Mouse (Mus musculus) adrenal gland, postnatal 14 days (tissue): ENCODE data around the gene Dync1i2. TPM values are rescaled to one million over a fixed set of nuclear protein-coding genes. Genes with fewer than 3 reads are reported as not detected.

ENCODE experiments used
- DNase-seq: peaks from one replicate; pipeline ENCODE4 v3.0.0; 2021; ENCODE audit warnings: mixed read lengths
- total RNA-seq: library from RNA; stranded (reverse); gene quantifications from 2 replicates; pipeline ENCODE4 v1.2.3, GENCODE M21; 2021

Gene Dync1i2
- total RNA-seq, 1 experiment from 2014 or later = 84.0 TPM

DNA sequence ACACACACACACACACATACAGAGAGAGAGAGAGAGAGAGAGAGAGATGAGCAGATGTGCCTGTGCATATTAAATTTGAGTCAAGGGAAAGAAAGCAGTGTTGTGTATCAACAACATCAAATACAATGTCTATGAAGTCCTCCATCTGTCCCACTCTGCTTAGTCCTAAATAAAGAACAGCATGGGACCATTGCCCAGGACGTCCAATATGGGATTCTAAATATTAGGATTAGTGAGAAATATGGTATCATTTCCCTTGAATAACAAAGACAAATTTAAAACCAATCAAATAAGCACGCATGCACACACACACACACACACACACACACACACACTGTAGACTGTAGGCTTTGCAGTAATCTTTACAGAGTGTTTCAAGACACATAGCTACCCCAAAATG is 9.6 kb upstream of the Dync1i2 start:
- DNase-seq = no peak

DNA sequence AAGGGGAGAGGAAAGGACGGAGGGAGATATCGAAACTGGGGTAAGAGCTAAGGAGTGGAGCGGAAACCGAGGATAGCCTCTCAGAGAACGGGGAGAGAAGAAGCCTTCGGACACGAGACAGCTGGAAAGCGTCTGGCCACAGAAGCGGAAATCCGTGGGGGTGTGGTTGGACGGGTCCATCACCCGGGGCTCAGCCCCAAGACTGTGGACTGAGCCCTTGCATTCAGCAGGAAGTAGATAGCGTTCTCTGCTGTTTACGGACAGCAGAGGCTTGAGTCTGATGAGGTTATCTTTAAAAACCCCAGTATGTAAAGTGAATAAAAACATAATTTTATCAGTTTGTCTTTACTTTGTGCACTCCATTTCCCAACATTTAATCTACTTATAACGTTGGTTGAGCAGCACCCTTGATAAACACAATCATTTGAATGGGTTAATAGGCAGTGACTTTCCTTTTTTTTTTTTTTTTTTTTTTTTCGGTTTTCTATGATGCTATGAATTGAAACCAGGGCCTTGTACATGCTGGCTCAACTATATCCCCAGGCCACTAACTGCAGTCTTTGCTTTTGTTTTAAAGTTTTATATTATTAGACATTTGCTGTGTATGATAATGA is 7.6 kb upstream of the Dync1i2 start:
- DNase-seq = no peak

DNA sequence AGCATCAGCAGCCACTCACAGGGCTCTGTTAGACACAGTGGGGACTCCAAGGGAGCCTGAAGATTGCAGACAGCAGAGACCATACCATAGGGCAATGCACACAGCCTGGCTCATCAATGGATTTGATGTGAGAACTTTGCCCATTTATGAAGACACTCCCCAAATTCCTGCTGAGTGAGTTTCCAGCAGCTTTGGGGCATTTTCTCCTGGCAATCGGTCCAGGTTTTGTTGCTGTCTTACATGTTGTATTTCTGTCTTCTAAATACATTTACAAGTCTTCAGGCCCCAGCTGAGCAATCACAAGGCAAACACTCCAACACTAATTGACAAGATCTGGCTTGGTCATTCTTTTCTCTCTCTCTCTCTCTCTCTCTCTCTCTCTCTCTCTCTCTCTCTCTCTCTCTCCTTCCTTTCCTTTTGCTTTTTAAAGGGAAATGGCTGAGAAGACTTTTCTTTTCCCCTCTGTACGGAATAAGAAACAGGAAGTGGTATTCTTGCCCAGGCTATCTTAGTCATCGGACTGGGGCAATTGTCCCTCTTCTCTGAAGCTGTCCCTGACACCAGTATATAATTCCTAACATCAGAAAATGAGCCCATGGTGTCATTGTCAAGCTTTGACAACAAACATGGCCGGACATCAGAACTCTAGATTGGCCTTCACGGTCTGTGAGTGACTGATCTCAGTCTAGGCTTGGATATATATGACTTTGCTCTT is 2.3 kb upstream of the Dync1i2 start:
- DNase-seq = no peak

DNA sequence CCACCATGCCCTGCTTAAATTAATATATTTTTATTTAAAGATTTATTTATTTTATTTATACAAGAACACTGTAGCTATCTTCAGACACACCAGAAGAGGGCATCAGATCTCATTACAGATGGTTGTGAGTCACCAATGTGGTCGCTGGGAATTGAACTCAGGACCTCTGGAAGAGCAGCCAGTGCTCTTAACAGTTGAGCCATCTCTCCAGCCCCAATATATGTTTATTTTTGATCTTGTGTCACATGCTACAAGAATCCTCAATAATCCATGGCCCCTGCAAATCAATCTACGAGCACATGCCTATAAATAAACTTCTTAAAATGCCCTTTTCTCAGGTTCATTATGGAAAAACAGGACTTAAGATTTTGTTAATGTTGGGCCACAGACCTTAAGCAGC is 410 bp upstream of the Dync1i2 start:
- no peak for DNase-seq

DNA sequence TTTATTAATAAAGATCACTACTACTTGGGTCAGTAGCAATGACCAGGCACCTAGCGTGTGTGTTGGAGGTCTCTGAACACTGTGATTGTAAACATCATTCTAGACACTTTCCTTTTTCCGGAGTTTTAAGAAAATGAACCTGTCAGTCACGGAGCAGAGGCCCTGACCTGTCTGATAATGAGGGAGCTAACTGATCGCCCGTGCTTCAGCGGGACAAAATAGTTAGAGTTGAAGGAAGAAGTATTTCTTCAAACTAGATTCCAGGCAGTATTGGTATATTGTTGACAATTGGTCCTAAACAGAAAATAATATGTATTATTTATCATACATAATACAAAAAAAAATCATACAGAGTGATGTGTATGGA is 837 bp downstream of the Dync1i2 start:
- DNase-seq = no peak

DNA sequence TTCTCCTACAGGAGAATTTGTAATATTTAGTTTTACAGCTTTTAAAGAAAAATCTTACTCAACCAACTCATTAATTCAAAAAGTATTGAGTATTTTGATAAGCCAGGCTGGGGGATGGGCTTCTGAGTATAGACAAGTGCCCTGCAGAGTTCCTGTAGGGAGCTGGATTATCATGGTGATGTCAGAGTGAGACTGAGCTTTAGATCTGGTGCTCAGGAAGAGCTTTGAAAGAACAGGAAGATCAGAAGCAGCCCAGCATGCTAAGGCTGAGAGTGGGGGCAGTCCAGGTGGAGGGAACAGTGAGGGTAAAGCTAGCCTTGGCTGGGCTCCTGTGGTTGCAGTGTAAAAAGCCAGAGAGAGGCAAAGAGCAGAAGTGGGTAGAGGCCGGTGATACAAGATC is 9.5 kb downstream of the Dync1i2 start:
- DNase-seq = no peak

DNA sequence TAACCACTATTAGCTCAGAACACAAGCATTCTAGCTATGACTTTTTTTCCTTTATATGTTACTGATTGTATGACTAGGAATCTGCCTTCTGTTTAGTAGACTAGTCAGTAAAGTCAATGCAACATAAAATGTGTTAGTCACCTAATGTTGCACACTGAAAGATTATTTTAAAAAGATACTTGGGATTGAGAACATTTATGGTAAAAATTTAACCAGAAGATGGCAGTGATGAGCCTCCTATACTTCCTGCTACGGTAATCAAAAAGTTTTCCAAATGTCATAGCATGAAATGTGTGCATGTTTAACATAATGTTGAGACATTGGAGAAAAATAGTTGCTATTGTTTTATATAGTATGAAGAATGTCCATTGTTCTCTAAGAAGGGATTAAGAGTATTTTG is 15.9 kb downstream of the Dync1i2 start:
- no peak for DNase-seq

DNA sequence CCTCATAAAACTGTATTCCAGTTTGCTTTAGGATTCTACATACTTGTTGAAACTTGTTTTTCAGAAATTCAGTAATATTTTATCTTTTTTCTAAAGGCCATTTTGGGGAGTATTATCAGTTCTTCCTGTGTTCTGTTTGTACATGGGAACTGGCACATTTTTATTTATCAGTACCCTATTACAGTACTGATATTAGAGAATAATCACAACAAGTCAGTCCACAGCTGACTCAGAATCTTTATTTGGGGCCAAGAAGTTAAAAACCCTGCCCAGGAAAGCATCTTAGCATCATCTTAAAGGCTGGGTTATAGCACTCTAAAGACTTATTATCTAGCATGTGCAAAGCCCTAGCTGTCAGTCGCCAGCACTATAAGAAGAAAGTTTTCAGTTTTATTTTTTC is 18.1 kb downstream of the Dync1i2 start:
- DNase-seq = no peak

DNA sequence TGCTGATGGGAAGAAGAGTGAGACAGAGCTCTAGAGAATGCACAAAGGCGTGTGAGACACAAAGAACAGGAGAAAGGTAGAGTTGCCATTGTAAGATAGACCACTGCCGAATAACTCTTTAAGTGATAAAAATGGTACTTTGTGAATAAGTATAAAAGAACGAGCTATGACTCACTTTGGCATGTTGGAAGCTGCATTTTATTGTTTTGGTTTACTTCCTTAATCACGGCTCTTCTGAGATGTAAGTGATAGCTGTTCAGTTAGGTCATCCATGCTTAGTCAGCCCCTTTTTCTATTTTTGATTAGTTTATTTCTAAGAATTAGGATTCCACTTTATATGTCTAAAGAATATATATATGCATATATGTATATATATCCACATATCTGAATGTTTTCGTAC is 20.4 kb downstream of the Dync1i2 start:
- no peak for DNase-seq

DNA sequence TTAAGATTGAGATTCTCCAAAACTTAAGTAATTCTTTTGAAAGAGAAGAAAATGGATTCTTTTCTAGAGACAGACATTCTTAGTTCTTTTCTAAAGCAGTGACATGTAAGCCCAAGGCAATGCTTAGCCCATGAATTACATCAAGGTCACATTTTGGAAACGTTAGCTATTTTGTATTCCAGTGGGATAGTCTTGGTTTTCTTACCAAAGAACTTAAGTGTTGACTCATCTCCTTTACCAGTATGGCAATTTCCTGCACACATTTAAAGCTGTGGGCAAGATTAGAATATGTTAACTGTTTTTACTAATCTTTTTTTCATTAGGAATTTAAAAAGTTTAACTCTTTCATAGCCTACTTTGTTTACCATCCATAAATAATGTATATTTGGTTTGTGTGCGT is 21.5 kb downstream of the Dync1i2 start:
- DNase-seq = no peak

DNA sequence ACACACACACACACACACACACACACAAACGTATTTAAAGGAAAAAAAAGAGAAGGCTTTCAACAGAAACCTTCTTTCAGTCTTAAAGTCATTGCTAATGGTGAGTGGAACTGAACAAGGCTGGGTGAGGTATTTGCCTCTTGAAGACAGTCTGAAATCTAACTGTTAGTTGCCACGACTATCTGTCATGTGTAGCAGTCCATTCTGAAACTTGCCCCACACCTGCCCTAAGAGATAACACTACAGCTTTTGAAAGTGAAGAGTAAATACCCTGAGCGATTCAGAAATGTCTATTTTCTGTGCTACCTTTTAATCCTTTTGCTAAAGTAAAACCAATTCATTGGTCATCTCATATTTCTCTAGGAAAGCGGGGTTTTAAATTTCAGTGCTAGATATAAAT is 23.9 kb downstream of the Dync1i2 start:
- DNase-seq = no peak

DNA sequence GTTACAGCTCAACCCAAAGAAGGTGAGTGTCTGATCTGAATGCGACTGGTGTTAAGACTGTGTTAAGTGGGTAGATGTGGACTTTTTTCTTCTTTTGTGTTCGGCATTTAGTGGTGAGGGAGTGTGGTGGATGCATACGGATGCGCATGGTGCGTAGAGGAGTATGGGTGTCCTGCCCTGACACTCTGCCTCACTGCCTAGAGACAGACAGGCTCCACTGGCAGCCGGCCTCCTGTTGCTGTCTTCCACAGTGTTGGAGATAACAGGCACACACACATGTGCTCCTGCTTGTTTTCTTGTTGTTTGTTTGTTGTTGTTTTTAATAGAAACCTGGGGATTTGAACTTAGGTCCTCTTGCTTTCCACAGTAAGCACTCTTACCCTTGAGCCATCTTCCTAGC is 24.5 kb downstream of the Dync1i2 start:
- no peak for DNase-seq

DNA sequence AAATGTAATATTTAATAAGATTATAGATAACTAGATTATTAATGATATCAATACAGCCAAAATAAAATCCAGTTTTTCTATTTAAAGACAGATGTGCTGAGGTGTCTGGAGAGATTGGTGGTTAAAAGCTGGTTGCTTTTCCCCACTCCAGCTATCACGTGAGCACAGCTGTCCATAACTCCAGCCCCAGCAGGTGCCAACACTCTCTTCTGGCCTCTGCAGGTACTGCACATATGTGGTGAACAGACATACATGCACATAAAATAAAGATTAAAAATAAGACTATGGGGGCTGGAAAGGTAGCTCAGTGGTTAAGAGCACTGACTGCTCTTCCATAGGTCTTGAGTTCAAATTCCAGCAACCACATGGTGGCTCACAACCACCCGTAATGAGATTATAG is 30.0 kb downstream of the Dync1i2 start:
- no peak for DNase-seq

DNA sequence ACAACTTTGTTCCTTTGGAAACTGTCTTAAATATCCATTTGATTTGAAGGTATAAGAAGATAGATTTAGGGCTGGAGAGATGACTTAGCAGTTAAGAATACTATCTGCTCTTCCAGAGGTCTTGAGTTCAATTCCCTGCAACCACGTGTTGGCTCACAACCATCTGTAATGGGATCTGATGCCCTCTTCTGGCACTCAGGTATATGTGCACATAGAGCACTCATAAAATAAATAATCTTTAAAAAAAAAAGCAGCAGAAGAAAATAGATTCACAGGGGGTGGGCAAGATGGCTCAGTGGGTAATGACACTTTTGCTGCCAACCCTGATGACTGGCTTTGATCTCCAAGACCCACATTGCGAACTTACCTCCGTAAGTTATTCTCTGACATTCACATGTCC is 30.7 kb downstream of the Dync1i2 start:
- DNase-seq = no peak

DNA sequence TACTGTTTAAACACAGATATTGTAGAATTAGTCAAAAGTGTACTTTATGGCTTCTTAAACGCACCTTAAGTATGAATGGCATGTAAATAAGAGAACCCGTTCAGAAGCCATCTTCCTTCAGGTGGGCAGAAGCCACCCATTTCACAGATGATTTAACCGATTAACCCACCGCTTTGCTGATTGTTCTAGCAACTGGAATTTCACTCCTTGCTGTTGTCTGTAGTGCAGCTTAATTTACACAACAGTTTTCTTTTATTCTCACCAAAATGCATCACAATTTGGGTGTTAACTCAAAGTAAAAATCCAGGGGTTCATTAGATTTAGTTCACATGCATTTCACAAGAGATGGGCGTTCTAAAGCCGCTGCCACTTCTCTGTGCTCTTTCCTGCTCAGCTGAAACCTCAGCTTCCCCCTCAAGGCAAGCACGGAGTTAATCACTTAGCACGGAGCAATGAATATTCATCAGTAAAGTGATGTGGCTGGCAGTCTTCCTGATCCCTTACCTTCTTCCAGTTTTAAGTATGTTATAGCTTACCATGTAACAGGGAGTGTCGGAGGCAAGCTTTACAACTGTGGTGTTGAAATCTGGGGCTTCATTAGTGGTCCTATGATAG is 31.7 kb downstream of the Dync1i2 start:
- DNase-seq = no peak

DNA sequence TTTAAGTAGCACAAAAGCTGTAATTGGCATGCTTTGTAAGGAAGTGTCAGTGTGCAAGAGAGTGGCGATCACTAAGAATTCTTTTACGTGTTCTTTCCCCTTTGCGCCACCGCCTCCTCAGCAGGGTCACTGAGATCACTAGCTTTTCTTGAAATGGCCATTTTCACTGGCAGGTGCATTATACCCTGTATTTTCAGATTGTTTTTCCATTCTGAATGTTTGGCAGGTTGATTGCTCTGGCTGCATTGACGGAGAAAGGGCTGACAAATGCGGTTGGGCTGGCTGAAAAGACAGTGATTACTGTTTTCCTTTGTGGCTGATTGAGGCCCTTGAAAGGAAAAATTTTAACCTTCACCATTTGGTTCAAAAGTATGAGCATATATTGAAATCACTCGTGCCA is 33.3 kb downstream of the Dync1i2 start:
- DNase-seq = no peak

DNA sequence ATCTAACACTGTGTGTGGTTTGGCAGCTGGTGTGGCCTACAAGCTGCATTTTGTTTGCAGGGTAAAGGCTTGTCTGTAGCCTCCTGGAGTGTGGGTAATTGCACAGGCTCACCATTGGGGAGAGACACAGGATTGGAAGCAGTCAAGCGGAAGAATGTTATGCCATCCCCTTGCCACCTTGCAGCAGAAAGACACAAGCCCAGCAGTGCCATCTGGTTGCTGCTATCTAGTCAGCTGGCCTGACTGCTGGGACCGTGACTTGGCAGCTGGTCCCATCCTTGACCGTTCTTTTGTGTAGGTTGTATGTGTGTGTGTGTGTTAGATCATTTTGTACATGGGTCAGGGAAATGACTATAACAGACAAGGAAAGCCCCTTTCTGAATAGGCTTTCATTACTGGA is 33.9 kb downstream of the Dync1i2 start:
- no peak for DNase-seq

DNA sequence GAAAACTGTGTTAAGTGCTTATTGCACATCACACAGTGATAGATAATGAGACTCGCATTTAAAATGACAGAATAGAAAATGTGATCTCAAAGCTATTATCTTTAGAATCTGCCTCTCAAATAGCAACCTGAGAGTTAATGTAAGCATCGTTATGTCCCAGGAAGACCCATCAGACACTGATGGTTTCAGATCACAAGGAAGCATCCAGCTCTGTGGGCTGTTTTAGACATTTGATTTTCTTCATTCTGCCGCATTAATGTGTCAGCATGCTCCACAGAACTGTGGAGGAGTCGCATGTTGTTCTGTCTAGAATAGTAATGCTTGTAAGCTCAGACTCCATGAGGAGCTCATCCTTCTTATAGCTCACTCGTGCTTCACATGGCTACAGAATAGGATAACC is 34.6 kb downstream of the Dync1i2 start:
- no peak for DNase-seq

DNA sequence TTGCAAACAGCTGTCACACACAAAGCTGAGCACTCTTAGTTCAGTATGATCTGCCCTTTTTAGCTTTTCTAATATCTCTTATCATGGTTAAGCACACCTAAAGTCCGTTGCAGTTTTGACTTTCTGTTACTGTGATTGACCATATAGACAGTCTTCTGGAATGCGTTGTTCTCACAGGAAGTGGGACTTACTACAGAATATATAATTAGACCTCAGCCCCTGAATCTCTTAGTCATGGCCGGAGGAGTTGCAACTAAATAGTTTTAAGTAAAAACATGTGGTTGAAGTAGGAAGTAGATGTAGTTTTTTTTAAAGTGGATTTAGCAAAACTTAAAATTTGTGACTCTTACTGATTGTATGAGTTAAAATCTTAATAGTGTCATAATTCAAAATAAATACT is 36.6 kb downstream of the Dync1i2 start:
- no peak for DNase-seq

DNA sequence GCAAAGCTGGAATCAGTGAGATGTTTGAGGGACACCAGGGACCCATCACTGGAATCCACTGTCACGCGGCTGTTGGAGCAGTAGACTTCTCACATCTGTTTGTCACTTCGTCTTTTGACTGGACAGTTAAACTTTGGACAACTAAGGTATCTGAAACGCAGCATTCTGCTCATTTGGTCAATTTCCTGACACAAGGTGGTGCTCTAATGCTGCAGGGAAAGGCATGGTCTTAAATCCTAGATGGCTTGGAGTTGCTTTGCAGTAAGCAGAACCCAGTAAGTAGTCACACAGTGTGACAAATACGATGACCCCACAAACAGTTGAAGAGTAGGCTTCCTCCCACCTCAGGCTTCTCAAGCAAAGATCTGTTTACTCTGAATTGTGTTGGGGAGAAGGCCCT is 39.3 kb downstream of the Dync1i2 start:
- peak; percentile 32 for DNase-seq

DNA sequence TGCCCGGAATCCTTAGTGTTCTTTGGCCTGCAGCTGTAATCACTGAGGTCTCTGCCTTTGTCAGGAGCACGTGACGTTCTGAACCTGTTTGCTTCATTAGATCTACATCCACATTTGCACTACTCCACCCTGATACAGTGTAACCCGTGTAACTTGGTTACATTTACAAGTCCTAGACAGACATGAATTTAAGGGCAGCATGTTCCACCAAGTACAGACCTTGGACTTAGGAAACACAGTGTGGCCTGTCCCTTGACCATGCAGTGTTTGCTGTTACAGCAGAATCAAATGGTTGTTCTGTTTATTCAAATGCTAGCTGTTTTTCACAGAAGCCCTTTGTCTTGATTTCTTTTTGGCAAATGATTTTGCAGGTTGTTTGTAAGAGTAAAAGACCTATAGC is 43.3 kb downstream of the Dync1i2 start:
- DNase-seq = no peak

DNA sequence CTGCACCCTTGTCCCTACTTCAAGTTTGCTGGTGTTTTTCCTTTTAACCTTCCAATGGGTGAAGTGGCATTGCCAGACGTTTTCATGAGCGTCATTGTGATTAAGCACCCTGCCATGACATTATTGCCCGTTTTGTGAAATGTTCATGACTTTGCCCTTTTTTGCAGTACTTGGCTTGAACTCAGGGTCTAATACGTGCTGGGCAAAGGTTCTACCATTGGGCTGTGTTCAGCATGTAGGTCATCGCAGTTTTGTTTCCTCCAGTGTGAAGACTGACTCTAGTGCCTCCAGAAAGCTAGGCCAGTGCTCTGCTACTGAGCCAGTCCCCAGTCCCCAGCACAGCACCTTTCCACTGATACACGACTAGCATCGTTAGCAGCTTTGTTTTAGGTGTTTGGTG is 45.1 kb downstream of the Dync1i2 start:
- DNase-seq = no peak

DNA sequence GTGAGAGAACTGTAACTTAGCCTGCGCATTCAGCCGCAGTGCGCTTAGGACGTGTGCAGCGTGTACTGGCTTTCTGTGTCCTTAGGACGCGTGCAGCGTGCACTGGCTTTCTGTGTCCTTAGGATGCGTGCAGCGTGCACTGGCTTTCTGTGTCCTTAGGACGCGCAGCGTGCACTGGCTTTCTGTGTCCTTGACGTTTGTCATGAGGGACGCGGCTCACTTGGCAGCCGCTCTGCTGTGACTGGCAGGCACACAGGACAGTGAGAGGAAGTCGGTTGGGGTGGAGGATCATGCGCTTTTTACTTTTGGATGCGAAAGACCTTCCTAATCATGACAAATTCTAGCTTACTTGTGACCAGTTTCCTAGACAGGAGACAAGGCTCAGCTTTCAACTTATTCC is 53.1 kb downstream of the Dync1i2 start:
- peak; percentile 86 for DNase-seq

DNA sequence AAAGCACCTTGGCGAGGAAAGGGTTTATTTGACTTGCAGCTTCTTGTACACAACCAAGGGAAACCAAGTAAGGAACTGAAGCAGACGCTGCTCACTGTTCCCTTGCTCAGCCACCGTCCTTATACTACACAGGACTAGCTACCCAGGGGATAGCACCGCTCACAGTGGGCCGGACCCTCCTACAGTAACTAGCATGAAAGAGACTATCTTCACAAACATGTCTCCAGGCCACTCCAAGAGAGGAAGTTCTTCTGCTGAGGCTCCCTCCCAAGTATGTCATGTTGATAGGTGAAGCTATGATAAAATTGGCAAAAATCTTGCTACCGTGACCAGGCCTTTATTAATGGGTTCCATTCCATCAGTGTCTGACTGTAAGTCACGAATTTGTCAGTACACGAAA is 57.2 kb downstream of the Dync1i2 start:
- no peak for DNase-seq
